Mouse (Mus musculus): ENCODE data around the gene Bloc1s4. TPM values are rescaled to one million over a fixed set of nuclear protein-coding genes. Genes with fewer than 3 reads are reported as not detected.
A peak's percentile ranks its signal among the peaks of the same experiment; 100 is the strongest.

Bloc1s4 gene
- polyA plus RNA-seq, 1 experiment from 2014 or later, result 16.3 TPM

DNA sequence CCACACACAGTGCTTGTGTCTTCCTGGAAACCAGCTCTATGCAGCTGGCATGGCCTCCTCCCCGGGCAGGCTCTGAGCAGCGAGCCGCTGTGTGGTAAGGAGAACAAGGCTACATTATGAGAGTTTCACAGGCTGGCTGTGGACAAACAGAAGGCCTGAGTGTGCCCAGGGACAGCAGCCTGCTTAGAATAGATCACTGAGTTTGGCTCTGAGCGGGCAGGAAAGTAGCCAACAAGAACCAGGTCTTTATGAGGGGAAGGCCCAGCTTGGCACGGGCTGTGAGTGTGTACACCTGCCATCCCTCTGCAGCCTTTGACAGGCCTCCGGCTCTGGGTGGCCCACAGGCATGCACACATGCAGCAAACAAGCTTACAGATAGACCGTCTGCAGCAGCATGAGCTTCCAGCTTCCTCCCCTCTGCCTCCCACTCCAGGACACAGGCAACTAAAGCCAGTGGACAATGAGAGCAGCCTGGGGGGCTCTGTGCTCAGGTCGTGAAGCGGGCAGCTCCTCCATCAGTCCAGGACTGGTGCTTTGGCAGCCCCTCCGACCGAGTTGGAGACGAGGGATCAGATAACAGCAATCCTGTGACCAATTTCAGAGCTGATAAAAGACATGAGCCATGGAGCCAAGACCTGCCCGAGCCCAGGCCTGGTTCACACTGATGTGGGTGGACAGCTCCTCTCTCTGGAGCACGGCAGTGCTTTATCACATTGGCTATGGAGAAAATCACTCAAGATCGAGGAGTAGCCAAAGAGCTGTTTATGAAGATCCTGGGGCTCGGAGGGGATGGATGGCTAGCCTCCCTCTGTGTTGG, 9.4 kb downstream of the Bloc1s4 start:
- H3K9ac ChIP-seq, result 0 out of 2 replicates have a peak overlapping the region, but pooled peaks have one; percentile 15
- ATAC-seq (ENCODE audit: insufficient read depth), result no peak
- H3K9me3 ChIP-seq (replicated peaks), result no peaks in the 10 kb centered on the region
- H3K27ac ChIP-seq (replicated peaks), result peak overlapping the region; percentile 93
- peaks cover 78% of the 10 kb centered on the region for H3K4me1 ChIP-seq (replicated peaks)
- no peaks in the 10 kb centered on the region for H3K36me3 ChIP-seq (replicated peaks)
- H3K4me2 ChIP-seq, result no peak overlapping the region
- H3K27me3 ChIP-seq, result no peaks in the 10 kb centered on the region
- WGBS (ENCODE audit: insufficient replicate concordance), result 68% methylated on average over 16 of the region's 16 CpGs
- no peak overlapping the region for H3K4me3 ChIP-seq (replicated peaks)

DNA sequence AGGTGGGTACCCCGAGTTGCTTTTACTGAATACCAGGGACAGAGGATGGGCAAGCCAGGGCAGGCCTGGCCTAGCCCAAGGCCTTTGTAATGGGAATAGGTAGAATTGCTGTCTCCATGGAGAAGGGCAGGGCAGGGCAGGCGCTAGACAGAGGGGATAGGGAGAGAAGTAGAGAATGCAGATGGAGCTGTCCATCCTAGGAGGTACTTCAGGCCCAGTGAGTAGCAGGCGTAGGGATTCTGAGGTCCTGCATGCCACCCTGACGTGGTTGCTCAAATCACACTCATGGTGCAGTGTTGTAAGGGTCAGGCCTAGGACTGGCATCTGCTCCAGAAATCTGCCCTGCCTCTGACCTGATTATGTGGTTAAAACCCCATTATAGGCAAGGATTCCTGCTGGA, 10.7 kb downstream of the Bloc1s4 start:
- no peaks in the 10 kb centered on the region for H3K36me3 ChIP-seq (replicated peaks)
- ATAC-seq (ENCODE audit: insufficient read depth), result no peak
- no peak overlapping the region for H3K4me3 ChIP-seq (replicated peaks)
- peak overlapping the region; percentile 1; the same call in 1 of the 2 replicates for H3K4me2 ChIP-seq
- H3K9ac ChIP-seq, result 0 out of 2 replicates have a peak overlapping the region, but pooled peaks have one; percentile 9
- H3K4me1 ChIP-seq (replicated peaks), result peaks cover 87% of the 10 kb centered on the region
- no peaks in the 10 kb centered on the region for H3K9me3 ChIP-seq (replicated peaks)
- no peaks in the 10 kb centered on the region for H3K27me3 ChIP-seq
- WGBS (ENCODE audit: insufficient replicate concordance), result 78% methylated on average over 4 of the region's 4 CpGs
- H3K27ac ChIP-seq (replicated peaks), result peak overlapping the region; percentile 93

DNA sequence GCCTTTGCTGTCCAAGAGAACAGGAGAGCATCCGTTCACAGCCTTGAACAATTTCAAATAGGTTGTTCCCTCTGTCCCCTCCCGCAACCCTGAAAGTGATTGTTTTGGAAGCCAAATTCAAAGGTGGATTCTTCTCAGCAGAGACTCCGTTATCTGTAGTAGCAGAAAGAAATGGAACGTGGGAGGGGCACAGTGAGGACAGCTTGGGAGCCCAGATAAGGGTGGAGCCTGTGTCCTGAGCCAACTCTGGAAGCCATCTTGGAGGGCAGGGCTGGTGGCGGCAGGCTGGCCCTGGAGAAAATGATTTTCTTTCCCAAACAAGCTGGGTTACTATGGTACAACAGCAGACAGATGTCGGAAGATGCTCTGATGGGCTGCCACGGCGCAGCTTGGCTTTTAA, 12.4 kb downstream of the Bloc1s4 start:
- Histone ChIP-seq H3K4me1 (replicated peaks) (peaks cover 91% of the 10 kb centered on the region), H3K4me2 (peak overlapping the region; percentile 72), H3K4me3 (replicated peaks) (peak overlapping the region; percentile 43), H3K9me3 (replicated peaks) (no peaks in the 10 kb centered on the region), H3K36me3 (replicated peaks) (no peaks in the 10 kb centered on the region), H3K27me3 (no peaks in the 10 kb centered on the region), H3K27ac (replicated peaks) (peak overlapping the region; percentile 93), H3K9ac (peak overlapping the region; percentile 48)
- ATAC-seq (ENCODE audit: insufficient read depth), result peak; percentile 81
- WGBS (ENCODE audit: insufficient replicate concordance), result 21% methylated on average over 8 of the region's 8 CpGs

DNA sequence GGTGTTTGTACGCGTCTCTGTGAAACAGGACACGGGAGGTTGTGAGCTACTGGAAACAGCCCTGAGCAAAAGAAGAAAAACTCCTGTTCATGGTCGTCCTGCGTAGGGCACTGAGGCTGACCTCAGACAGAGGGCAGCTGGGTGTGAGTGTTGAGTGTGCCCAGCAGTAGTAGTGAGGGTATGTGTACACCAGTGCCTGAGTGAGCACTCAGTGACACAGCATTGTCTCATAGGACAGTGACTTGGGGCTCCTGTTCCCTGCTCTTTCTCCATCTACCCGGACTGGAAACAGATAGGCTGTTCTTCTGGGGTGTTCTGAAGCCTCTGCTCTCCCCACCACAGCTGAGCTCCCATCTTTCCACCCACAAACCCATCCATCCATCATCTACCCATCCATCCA, 13.3 kb downstream of the Bloc1s4 start:
- Histone ChIP-seq H3K9ac (peak overlapping the region; percentile 48), H3K9me3 (replicated peaks) (no peaks in the 10 kb centered on the region), H3K27me3 (no peaks in the 10 kb centered on the region), H3K36me3 (replicated peaks) (no peaks in the 10 kb centered on the region), H3K27ac (replicated peaks) (peak overlapping the region; percentile 93), H3K4me3 (replicated peaks) (peak overlapping the region; percentile 43), H3K4me2 (peak overlapping the region; percentile 72), H3K4me1 (replicated peaks) (peaks cover 93% of the 10 kb centered on the region)
- WGBS (ENCODE audit: insufficient replicate concordance), result 78% methylated on average over 6 of the region's 6 CpGs
- peak; percentile 23 for ATAC-seq (ENCODE audit: insufficient read depth)

DNA sequence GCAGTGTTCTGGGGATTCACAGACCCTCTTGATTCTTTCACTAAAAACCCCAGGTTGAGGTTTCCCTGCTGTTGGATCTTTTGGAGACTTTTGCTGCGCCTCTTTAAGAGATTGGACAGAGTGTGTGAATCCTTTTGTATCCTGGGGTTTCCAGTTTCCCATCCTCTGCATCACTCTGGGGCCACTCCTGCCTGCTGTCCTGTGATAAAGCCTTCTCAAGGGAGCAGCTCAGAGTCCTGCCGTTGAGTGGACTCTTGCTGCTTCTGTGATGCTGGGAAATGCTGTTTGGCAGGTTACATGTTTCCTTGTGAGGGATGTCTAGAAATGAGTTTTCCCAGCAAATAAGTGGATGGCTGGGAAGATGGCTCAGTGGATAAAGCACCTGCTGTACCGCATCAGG, 15.0 kb downstream of the Bloc1s4 start:
- Histone ChIP-seq H3K4me3 (replicated peaks) (peak overlapping the region; percentile 30), H3K4me1 (replicated peaks) (peaks cover 90% of the 10 kb centered on the region), H3K9ac (peak overlapping the region; percentile 31), H3K36me3 (replicated peaks) (no peaks in the 10 kb centered on the region), H3K27ac (replicated peaks) (peak overlapping the region; percentile 91), H3K27me3 (no peaks in the 10 kb centered on the region; the same call in 1 of the 2 replicates), H3K9me3 (replicated peaks) (no peaks in the 10 kb centered on the region), H3K4me2 (peak overlapping the region; percentile 52)
- ATAC-seq (ENCODE audit: insufficient read depth), result peak; percentile 61
- WGBS (ENCODE audit: insufficient replicate concordance), result 48% methylated on average over 3 of the region's 3 CpGs

DNA sequence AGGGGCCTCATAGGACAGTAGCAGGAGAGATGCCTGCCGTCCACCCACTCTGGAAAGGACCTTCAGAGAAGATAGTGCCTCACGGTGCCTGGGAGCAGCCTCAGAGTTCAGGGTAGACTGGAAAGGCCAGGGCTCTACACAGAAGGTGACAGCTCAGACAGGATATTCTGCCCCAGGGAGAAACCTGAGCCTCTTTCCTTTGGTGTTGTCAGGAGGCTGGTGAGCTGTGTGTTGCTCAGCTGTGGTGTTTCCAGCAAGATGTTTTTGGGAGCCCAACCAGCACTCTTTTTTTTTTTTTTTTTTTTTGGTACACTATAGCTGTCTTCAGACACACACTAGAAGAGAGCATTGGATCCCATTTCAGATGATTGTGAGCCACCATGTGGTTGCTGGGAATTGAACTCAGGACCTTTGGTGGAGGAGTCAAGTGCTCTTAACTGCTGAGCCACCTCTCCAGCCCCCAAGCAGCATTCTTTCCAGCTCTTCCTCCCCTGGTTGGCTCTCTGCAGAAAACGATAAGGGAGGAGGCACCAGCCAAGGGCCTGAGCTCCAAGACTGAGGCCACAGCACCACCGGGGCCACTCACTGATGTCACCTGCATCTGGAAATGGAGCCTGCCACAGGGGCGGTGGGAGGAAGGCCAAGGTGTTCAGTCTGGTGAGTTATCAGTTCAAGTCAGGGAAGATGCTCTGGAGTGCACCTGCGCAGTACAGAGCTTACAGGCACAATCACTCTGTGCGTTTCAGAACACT, 16.4 kb downstream of the Bloc1s4 start:
- H3K27me3 ChIP-seq, result peaks cover 10% of the 10 kb centered on the region; the same call in 1 of the 2 replicates
- H3K9me3 ChIP-seq (replicated peaks), result no peaks in the 10 kb centered on the region
- peak overlapping the region; percentile 53 for H3K4me2 ChIP-seq
- H3K27ac ChIP-seq (replicated peaks), result peak overlapping the region; percentile 91
- no peaks in the 10 kb centered on the region for H3K36me3 ChIP-seq (replicated peaks)
- H3K4me1 ChIP-seq (replicated peaks), result peaks cover 89% of the 10 kb centered on the region
- peak overlapping the region; percentile 33 for H3K4me3 ChIP-seq (replicated peaks)
- WGBS (ENCODE audit: insufficient replicate concordance), result 56% methylated on average over 7 of the region's 7 CpGs
- H3K9ac ChIP-seq, result peak overlapping the region; percentile 49
- peak; percentile 64 for ATAC-seq (ENCODE audit: insufficient read depth)

DNA sequence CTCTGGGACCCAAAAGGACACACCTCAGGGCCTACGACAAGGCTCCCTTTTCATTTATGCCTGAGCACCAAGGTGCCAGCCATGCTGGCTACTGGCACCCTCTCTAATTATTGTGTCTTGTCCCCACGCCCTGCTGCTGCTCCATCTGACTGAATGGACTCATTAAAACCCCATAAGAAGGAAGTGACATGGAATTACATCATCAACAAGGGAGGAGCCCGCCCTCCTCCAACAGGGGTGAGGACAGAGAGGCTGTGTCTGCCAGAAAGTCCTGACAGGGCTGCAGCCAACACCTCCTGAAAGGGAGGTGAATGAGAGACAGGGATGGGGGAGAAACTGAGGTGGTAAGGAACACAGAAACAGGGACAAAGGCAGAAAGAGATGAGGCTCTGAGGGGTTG, 17.8 kb downstream of the Bloc1s4 start:
- ATAC-seq (ENCODE audit: insufficient read depth), result no peak
- Histone ChIP-seq H3K4me3 (replicated peaks) (no peak overlapping the region), H3K4me1 (replicated peaks) (peaks cover 88% of the 10 kb centered on the region), H3K27me3 (peaks cover 10% of the 10 kb centered on the region; the same call in 1 of the 2 replicates), H3K9ac (peak overlapping the region; percentile 49; the same call in 1 of the 2 replicates), H3K4me2 (no peak overlapping the region), H3K27ac (replicated peaks) (peak overlapping the region; percentile 91), H3K36me3 (replicated peaks) (no peaks in the 10 kb centered on the region), H3K9me3 (replicated peaks) (no peaks in the 10 kb centered on the region)
- WGBS (ENCODE audit: insufficient replicate concordance), result 59% methylated on average over 3 of the region's 3 CpGs

DNA sequence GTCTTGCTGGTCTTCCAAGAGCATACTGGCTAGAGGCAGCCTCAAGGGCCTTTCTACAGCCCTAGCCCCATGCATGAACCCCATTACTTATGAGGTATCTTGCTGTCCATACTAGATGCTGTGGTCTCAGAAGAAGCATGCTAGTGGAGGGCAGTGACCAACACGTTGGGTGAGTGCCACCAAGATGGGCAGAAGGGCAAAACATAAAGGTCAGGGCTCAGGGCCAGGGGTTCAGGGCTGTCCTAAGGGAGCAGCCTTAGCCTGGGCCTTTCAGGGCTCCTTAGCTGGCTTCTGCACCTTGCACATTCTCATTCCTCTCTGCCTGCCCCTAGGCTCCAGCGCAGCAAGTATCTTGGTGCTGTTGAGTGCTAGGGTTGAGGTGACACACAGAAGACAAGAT, 18.5 kb downstream of the Bloc1s4 start:
- H3K27ac ChIP-seq (replicated peaks), result no peak overlapping the region; the same call in 1 of the 2 replicates
- no peaks in the 10 kb centered on the region for H3K36me3 ChIP-seq (replicated peaks)
- no peak overlapping the region for H3K4me2 ChIP-seq
- H3K9ac ChIP-seq, result no peak overlapping the region
- no peaks in the 10 kb centered on the region for H3K9me3 ChIP-seq (replicated peaks)
- WGBS (ENCODE audit: insufficient replicate concordance), result 88% methylated on average over 2 of the region's 2 CpGs
- H3K4me1 ChIP-seq (replicated peaks), result peaks cover 80% of the 10 kb centered on the region
- no peak overlapping the region for H3K4me3 ChIP-seq (replicated peaks)
- H3K27me3 ChIP-seq, result peaks cover 10% of the 10 kb centered on the region; the same call in 1 of the 2 replicates
- no peak for ATAC-seq (ENCODE audit: insufficient read depth)

DNA sequence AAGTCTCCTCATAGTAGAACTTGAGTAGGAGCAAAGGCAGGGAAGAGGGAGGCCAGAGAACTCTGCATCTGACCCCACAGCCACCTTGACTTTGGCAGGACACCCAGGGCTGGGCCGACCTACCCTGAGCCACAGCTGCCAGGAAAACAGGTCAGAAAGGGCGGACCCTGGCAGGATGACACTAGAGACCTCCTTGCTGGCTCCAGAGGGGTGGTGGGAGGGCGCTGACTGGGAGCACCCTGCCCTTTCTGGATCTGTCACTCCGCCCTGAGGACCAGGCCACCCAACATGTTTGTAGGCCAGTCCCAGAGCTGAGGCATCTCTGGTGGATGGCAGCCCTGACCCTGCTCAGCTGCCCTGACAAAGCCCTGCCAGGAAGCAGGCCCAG, 19.4 kb downstream of the Bloc1s4 start:
- Histone ChIP-seq H3K4me3 (replicated peaks) (no peak overlapping the region), H3K9me3 (replicated peaks) (no peaks in the 10 kb centered on the region), H3K27me3 (peaks cover 10% of the 10 kb centered on the region; the same call in 1 of the 2 replicates), H3K36me3 (replicated peaks) (no peaks in the 10 kb centered on the region), H3K4me1 (replicated peaks) (peaks cover 79% of the 10 kb centered on the region), H3K4me2 (no peak overlapping the region), H3K9ac (no peak overlapping the region), H3K27ac (replicated peaks) (no peak overlapping the region; the same call in 1 of the 2 replicates)
- WGBS (ENCODE audit: insufficient replicate concordance), result 67% methylated on average over 4 of the region's 4 CpGs
- ATAC-seq (ENCODE audit: insufficient read depth), result no peak

DNA sequence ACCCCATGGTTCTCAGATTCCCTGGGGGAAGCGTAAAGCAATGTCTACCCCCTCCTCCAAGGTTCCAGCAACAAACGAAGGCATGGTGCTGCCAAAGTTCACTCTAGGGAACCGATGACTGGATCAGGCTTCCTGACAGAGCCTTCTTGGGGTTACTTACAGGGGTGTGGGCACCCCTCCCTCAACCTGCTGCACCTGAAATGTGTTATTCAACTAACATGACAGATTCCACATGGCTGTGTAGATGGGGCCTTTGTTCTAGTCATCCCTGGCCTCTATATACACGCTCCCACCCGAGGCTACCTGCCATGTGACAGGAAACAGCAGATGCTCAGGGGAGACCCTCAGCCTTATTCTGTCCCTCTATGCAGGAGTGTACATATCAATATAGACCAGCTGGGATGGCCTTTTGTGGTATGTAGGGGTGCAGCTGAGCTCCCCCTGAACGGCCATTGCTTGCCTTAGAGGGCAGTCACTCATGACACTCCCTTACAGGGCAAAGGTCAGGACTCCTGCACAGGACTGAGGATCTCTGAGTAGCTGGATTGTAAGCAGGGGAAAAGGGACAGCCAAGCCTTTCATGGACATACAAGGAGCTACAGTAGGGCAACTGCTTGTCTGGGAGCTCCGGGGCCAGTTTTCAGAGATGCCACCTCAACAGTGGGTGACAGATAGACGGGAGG, 19.9 kb downstream of the Bloc1s4 start:
- H3K9me3 ChIP-seq (replicated peaks), result no peaks in the 10 kb centered on the region
- peaks cover 10% of the 10 kb centered on the region; the same call in 1 of the 2 replicates for H3K27me3 ChIP-seq
- no peak overlapping the region for H3K4me3 ChIP-seq (replicated peaks)
- no peak overlapping the region for H3K4me2 ChIP-seq
- H3K4me1 ChIP-seq (replicated peaks), result peaks cover 81% of the 10 kb centered on the region
- H3K9ac ChIP-seq, result no peak overlapping the region
- H3K27ac ChIP-seq (replicated peaks), result no peak overlapping the region; the same call in 1 of the 2 replicates
- 68% methylated on average over 8 of the region's 8 CpGs for WGBS (ENCODE audit: insufficient replicate concordance)
- no peak for ATAC-seq (ENCODE audit: insufficient read depth)
- H3K36me3 ChIP-seq (replicated peaks), result no peaks in the 10 kb centered on the region

Measured in liver, embryonic 15.5 days (tissue).